Mouse (Mus musculus) hindbrain, embryonic 14.5 days (tissue): ENCODE measurements around the gene Sycp2. TPM values are rescaled to one million over a fixed set of nuclear protein-coding genes. Genes with fewer than 3 reads are reported as not detected.

Experiments
- ATAC-seq: fragments of 200-750 bp; cut with Nextera tagmentation; 2 replicates; pipeline ENCODE4 v1.8.0; 2017; ENCODE audit warnings: moderate number of reproducible peaks, mild to moderate bottlenecking, moderate TSS enrichment, moderate library complexity; ENCODE audit not compliant: low FRiP score
- DNase-seq: peaks from one replicate; pipeline ENCODE4 v3.0.0-alpha.2; 2015; ENCODE audit warnings: low spot score
- H3K27ac ChIP-seq: fragments of 300-500 bp; sonication (generic); 2 replicates; pipeline ENCODE4 v1.5.1; 2014; ENCODE audit warnings: mild to moderate bottlenecking, moderate library complexity
- H3K27me3 ChIP-seq: fragments of 300-500 bp; sonication (generic); 2 replicates; pipeline ENCODE4 v1.6.1; 2014; ENCODE audit warnings: mild to moderate bottlenecking, low read length, mixed read lengths; ENCODE audit not compliant: control insufficient read depth, insufficient read depth
- H3K36me3 ChIP-seq: fragments of 300-500 bp; sonication (generic); replicated peaks from 2 replicates; pipeline ENCODE4 v1.6.1; 2014; ENCODE audit not compliant: control insufficient read depth, insufficient read depth
- H3K4me1 ChIP-seq: fragments of 300-500 bp; sonication (generic); replicated peaks from 2 replicates; pipeline ENCODE4 v1.6.1; 2014; ENCODE audit warnings: antibody characterized with exemption, low read length, mixed read lengths; ENCODE audit not compliant: control insufficient read depth, insufficient read depth
- H3K4me2 ChIP-seq: fragments of 300-500 bp; sonication (generic); replicated peaks from 2 replicates; pipeline ENCODE4 v1.6.1; 2014; ENCODE audit warnings: mild to moderate bottlenecking, moderate library complexity
- H3K4me3 ChIP-seq: fragments of 300-500 bp; sonication (generic); replicated peaks from 2 replicates; pipeline ENCODE4 v1.5.1; 2014; ENCODE audit warnings: mild to moderate bottlenecking, low read length
- H3K9ac ChIP-seq: fragments of 300-500 bp; sonication (generic); 2 replicates; pipeline ENCODE4 v1.6.1; 2014
- H3K9me3 ChIP-seq: fragments of 300-500 bp; sonication (generic); 2 replicates; pipeline ENCODE4 v1.6.1; 2016; ENCODE audit warnings: low read length; ENCODE audit not compliant: control insufficient read depth
- WGBS: fragments of 180-500 bp; shearing (Covaris S2); extraction: QIAGEN DNeasy Blood & Tissue Kit; methylation state at CpG from one replicate; pipeline ENCODE4 v1.1.7; 2014; 5-methylcytosine and 5-hydroxymethylcytosine counted together
- polyA plus RNA-seq: library from polyadenylated mRNA; unstranded; fragments of >200 nt; fragmentation: Nextera tagmentation; extraction: Ambion mirVana; gene quantifications from 2 replicates; pipeline ENCODE4 v1.2.1, GENCODE M21; 2014

The Sycp2 gene
- polyA plus RNA-seq, 1 experiment from 2014 or later = 0.41 TPM

DNA sequence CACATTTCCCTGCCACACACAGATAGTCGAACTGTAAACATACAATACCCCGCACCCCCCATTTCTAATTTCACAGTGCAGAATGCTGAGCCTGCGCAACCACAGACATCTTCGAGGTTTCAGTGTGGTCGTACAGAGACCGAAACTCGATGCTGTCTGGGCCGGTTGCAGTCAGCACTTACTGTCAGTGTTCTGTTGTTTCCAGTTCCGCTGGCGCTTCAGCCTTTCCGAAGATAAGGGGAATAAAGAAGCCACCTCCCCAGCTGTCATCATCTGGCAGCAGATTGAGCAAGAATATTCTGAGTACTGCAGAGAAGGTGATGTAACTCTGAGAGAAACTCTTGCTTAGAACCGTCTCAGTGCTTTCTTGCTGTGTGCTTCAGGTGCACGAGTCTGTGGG lies 8.9 kb upstream of the Sycp2 start:
- Histone ChIP-seq H3K4me2 (no peak overlapping the region), H3K27me3 (no peaks in the 10 kb centered on the region), H3K36me3 (0 out of 2 replicates have a peak, but pooled peaks cover 13% of the 10 kb centered on the region), H3K9ac (no peak overlapping the region), H3K27ac (no peak overlapping the region), H3K9me3 (no peaks in the 10 kb centered on the region), H3K4me3 (no peak overlapping the region), H3K4me1 (peaks cover 16% of the 10 kb centered on the region; the same call in 1 of the 2 replicates)
- no peak for ATAC-seq
- DNase-seq = no peak
- 77% methylated on average over 13 of the region's 13 CpGs for WGBS

GRCm38 (mm10) chr2:178415150-178415448 lies 7.6 kb upstream of the Sycp2 start:
- H3K9ac ChIP-seq = peak overlapping the region; percentile 68
- no peak for DNase-seq
- ATAC-seq = no peak

DNA sequence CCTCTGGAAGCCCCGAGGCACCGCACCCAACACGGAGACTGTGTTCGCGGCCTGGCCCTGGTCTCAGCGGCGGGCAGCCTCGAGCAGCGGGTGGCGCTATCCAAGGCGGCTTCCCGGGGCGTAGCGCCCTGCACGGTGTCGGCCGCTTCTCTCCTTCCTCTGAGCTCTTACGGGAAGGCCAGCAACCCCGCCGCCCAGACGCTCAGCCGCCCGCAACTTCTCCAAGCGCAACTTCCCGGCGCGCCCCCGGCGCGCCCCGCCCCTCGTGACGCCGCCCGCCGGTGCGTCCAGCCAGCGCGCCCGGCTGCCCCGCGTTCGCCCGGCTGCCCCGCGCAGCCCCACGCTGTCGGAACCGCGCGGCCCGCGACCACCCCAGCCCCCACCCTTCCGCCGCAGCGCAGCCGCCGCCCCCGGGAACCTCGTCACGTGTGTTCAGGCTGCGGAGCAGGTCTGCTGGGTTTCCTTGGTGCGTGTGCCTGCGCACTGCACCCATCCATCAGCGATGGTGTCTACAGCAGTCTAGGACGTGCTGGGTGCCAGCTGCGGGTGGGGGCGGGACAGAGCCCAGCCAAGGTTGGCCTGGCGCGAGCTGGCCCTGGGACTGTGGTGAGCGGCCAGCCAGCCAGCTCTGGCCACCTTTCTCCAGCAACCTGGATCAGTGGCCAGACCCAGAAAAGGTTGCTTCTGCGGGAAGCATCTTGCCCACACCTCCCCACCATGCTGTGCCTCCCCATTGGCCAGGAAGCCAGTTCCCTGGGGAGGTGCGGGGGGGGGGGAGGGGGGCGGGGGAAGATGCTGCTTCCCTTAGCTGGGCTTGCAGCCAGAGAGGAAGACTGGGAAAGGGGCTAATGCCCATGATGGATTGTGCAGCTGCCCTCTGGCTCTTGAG lies 7.0 kb upstream of the Sycp2 start, which contains the start of the genes Ppp1r3d and Fam217b:
Gene Ppp1r3d (minus strand): TSS at position 212 of the 889 bp plus-strand sequence.
Gene Fam217b (plus strand): TSS at position 264 of the 889 bp plus-strand sequence.
- ATAC-seq (peak; percentile 90), DNase-seq (peak; percentile 55)
- under 1% methylated on average over 58 of the region's 74 CpGs for WGBS

More at GRCm38 (mm10) chr2:178415150-178415448, 7.6 kb upstream of the Sycp2 start:
- H3K27me3 ChIP-seq = no peaks in the 10 kb centered on the region
- peak overlapping the region; percentile 53 for H3K4me3 ChIP-seq
- H3K36me3 ChIP-seq = 0 out of 2 replicates have a peak, but pooled peaks cover 8% of the 10 kb centered on the region
- H3K27ac ChIP-seq = peak overlapping the region; percentile 72; the same call in 1 of the 2 replicates
- H3K4me2 ChIP-seq = peak overlapping the region; percentile 97
- WGBS = 15% methylated on average over 3 of the region's 3 CpGs
- H3K9me3 ChIP-seq = no peaks in the 10 kb centered on the region
- peaks cover 16% of the 10 kb centered on the region; the same call in 1 of the 2 replicates for H3K4me1 ChIP-seq

GRCm38 (mm10) chr2:178413481-178414260 lies 6.2 kb upstream of the Sycp2 start:
- Histone ChIP-seq H3K4me1 (peaks cover 16% of the 10 kb centered on the region; the same call in 1 of the 2 replicates), H3K4me3 (peak overlapping the region; percentile 53), H3K9me3 (no peaks in the 10 kb centered on the region), H3K27ac (peak overlapping the region; percentile 72), H3K9ac (peak overlapping the region; percentile 68), H3K27me3 (no peaks in the 10 kb centered on the region), H3K36me3 (0 out of 2 replicates have a peak, but pooled peaks cover 4% of the 10 kb centered on the region), H3K4me2 (peak overlapping the region; percentile 97)
- WGBS = 13% methylated on average over 75 of the region's 75 CpGs
- no peak for DNase-seq
- ATAC-seq = peak; percentile 28

More for the DNA sequence above, 7.0 kb upstream of the Sycp2 start, which contains the start of the genes Ppp1r3d and Fam217b:
- Histone ChIP-seq H3K4me3 (peak within 1 kb of the TSS; percentile 53), H3K9ac (peak within 1 kb of the TSS; percentile 68), H3K4me1 (peaks cover 16% of the 10 kb centered on the region; the same call in 1 of the 2 replicates), H3K27ac (peak within 1 kb of the TSS; percentile 72), H3K9me3 (no peaks in the 10 kb centered on the region), H3K4me2 (peak within 1 kb of the TSS; percentile 97), H3K36me3 (0 out of 2 replicates have a peak, but pooled peaks cover 8% of the 10 kb centered on the region), H3K27me3 (no peaks in the 10 kb centered on the region)

GRCm38 (mm10) chr2:178413081-178413480 lies 5.6 kb upstream of the Sycp2 start:
- no peak overlapping the region for H3K9ac ChIP-seq

DNA sequence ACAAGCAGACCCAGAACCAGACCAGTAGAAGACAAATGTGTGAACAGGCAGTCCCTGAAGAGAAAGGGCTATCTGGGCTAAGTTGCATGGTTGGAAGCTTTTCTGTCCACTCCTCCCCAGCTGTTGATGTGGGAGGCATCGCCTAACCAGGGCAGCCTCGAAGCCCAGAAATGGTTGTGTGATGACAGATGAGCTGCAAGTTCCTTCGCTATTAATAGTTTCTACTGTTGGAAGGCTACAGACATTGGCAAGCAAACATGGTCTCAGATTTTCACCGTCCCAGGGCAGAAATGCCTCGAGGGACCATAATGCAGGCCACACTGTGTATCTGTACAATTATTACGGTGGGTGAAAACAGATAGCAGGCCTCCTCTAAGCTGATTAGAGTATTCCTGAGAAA lies 5.1 kb upstream of the Sycp2 start:
- ATAC-seq (no peak), DNase-seq (no peak)
- Histone ChIP-seq H3K36me3 (no peaks in the 10 kb centered on the region), H3K4me1 (peaks cover 16% of the 10 kb centered on the region; the same call in 1 of the 2 replicates), H3K27me3 (no peaks in the 10 kb centered on the region), H3K9me3 (no peaks in the 10 kb centered on the region), H3K27ac (no peak overlapping the region), H3K9ac (no peak overlapping the region), H3K4me2 (peak overlapping the region; percentile 97; the same call in 1 of the 2 replicates), H3K4me3 (no peak overlapping the region)
- WGBS = 68% methylated on average over 6 of the region's 6 CpGs

More at GRCm38 (mm10) chr2:178413081-178413480, 5.6 kb upstream of the Sycp2 start:
- Histone ChIP-seq H3K4me2 (peak overlapping the region; percentile 97), H3K27me3 (no peaks in the 10 kb centered on the region), H3K36me3 (0 out of 2 replicates have a peak, but pooled peaks cover 3% of the 10 kb centered on the region), H3K4me1 (peaks cover 16% of the 10 kb centered on the region; the same call in 1 of the 2 replicates), H3K27ac (no peak overlapping the region), H3K4me3 (peak overlapping the region; percentile 53), H3K9me3 (no peaks in the 10 kb centered on the region)
- WGBS = 55% methylated on average over 13 of the region's 13 CpGs
- DNase-seq = no peak
- no peak for ATAC-seq

DNA sequence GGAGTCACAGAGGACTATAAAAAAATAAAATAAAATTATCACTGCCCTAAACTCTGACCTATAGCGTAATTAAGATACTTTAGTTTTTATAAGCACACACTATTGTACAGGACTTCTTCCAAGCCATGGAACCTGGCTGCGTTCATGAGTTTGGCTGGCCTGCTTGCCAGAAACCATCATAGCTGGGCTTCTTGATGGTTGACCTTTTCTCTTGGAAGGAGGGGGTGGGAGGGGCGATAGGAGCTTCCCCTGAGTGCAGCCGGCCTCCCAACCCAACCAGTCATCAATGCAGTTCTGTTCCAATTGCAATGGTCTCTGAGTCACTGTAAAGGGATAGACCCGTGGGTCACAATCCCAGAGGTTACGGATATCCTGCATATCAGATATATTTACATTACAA lies 2.8 kb upstream of the Sycp2 start:
- no peak overlapping the region for H3K4me2 ChIP-seq
- 85% methylated on average over 6 of the region's 6 CpGs for WGBS
- H3K4me1 ChIP-seq = peaks cover 10% of the 10 kb centered on the region; the same call in 1 of the 2 replicates
- H3K27me3 ChIP-seq = no peaks in the 10 kb centered on the region
- DNase-seq (no peak), ATAC-seq (no peak)
- no peaks in the 10 kb centered on the region for H3K36me3 ChIP-seq
- H3K9ac ChIP-seq = no peak overlapping the region
- H3K4me3 ChIP-seq = no peak overlapping the region
- H3K9me3 ChIP-seq = no peaks in the 10 kb centered on the region
- no peak overlapping the region for H3K27ac ChIP-seq

- 63% methylated on average over 1 of the region's 1 CpGs for WGBS
Measured at GRCm38 (mm10) chr2:178409024-178409423, 1.5 kb upstream of the Sycp2 start.

More at GRCm38 (mm10) chr2:178409024-178409423, 1.5 kb upstream of the Sycp2 start:
- no peak for ATAC-seq
- Histone ChIP-seq H3K27me3 (no peaks in the 10 kb centered on the region), H3K9me3 (no peaks in the 10 kb centered on the region), H3K36me3 (no peaks in the 10 kb centered on the region), H3K4me1 (0 out of 2 replicates have a peak, but pooled peaks cover 7% of the 10 kb centered on the region), H3K27ac (no peak overlapping the region), H3K9ac (no peak overlapping the region), H3K4me2 (no peak overlapping the region), H3K4me3 (no peak overlapping the region)
- no peak for DNase-seq
